Mouse (Mus musculus) embryonic facial prominence, embryonic 14.5 days (tissue): ENCODE data around the gene Ppox. TPM values are rescaled to one million over a fixed set of nuclear protein-coding genes. Genes with fewer than 3 reads are reported as not detected.

ENCODE experiments used
- ATAC-seq: fragments of 200-750 bp; cut with Nextera tagmentation; 2 replicates; pipeline ENCODE4 v1.8.0; 2017; ENCODE audit warnings: low read depth, moderate number of reproducible peaks, moderate TSS enrichment
- DNase-seq: peaks from one replicate; pipeline ENCODE4 v3.0.0-alpha.2; 2015; ENCODE audit warnings: low spot score
- H3K27ac ChIP-seq: fragments of 300-500 bp; sonication (generic); replicated peaks from 2 replicates; pipeline ENCODE4 v1.5.1; 2014; ENCODE audit warnings: low read depth, mild to moderate bottlenecking, low read length, moderate library complexity
- H3K27me3 ChIP-seq: fragments of 300-500 bp; sonication (generic); replicated peaks from 2 replicates; pipeline ENCODE4 v1.6.1; 2014; ENCODE audit warnings: low read length; ENCODE audit not compliant: control insufficient read depth, insufficient read depth
- H3K36me3 ChIP-seq: fragments of 300-500 bp; sonication (generic); 2 replicates; pipeline ENCODE4 v1.6.1; 2014; ENCODE audit warnings: low read length, mixed read lengths; ENCODE audit not compliant: control insufficient read depth, insufficient read depth
- H3K4me1 ChIP-seq: fragments of 300-500 bp; sonication (generic); 2 replicates; pipeline ENCODE4 v1.6.1; 2014; ENCODE audit warnings: antibody characterized with exemption, low read length; ENCODE audit not compliant: control insufficient read depth, insufficient read depth
- H3K4me2 ChIP-seq: fragments of 300-500 bp; sonication (generic); 2 replicates; pipeline ENCODE4 v1.6.1; 2014; ENCODE audit warnings: low read depth, mild to moderate bottlenecking, low read length, moderate library complexity, mixed read lengths
- H3K4me3 ChIP-seq: fragments of 300-500 bp; sonication (generic); 2 replicates; pipeline ENCODE4 v1.5.1; 2014; ENCODE audit warnings: low read depth, mild to moderate bottlenecking, low read length
- H3K9ac ChIP-seq: fragments of 300-500 bp; sonication (generic); 2 replicates; pipeline ENCODE4 v1.6.1; 2014; ENCODE audit warnings: low read depth, mild to moderate bottlenecking, low read length, moderate library complexity, mixed read lengths
- H3K9me3 ChIP-seq: fragments of 300-500 bp; sonication (generic); 2 replicates; pipeline ENCODE4 v1.6.1; 2016; ENCODE audit warnings: low read length; ENCODE audit not compliant: control insufficient read depth
- WGBS: fragments of 180-500 bp; shearing (Covaris S2); extraction: QIAGEN DNeasy Blood & Tissue Kit; methylation state at CpG from one replicate; pipeline ENCODE4 v1.1.7; 2014; 5-methylcytosine and 5-hydroxymethylcytosine counted together
- polyA plus RNA-seq: library from polyadenylated mRNA; unstranded; fragments of >200 nt; fragmentation: Nextera tagmentation; extraction: Ambion mirVana; gene quantifications from 2 replicates; pipeline ENCODE4 v1.2.1, GENCODE M21; 2014

Ppox gene
- polyA plus RNA-seq, 1 experiment from 2014 or later: 44.3 TPM

- Histone ChIP-seq H3K4me2 (peak overlapping the region; percentile 86), H3K4me1 (peaks cover 21% of the 10 kb centered on the region), H3K27ac (peak overlapping the region; percentile 89), H3K9me3 (no peaks in the 10 kb centered on the region), H3K9ac (0 out of 2 replicates have a peak overlapping the region, but pooled peaks have one; percentile 67), H3K27me3 (no peaks in the 10 kb centered on the region), H3K4me3 (0 out of 2 replicates have a peak overlapping the region, but pooled peaks have one; percentile 66), H3K36me3 (peaks cover 65% of the 10 kb centered on the region)
- ATAC-seq: no peak
- DNase-seq: no peak
- WGBS: 76% methylated on average over 18 of the region's 18 CpGs
Observed at GRCm38 (mm10) chr1:171282086-171282805, 1.3 kb upstream of the Ppox start.

GRCm38 (mm10) chr1:171281528-171281923, 540 bp upstream of the Ppox start:
- Histone ChIP-seq H3K27ac (peak overlapping the region; percentile 89), H3K9ac (peak overlapping the region; percentile 67), H3K9me3 (no peaks in the 10 kb centered on the region), H3K4me1 (peaks cover 16% of the 10 kb centered on the region), H3K4me3 (peak overlapping the region; percentile 66), H3K27me3 (no peaks in the 10 kb centered on the region), H3K36me3 (peaks cover 71% of the 10 kb centered on the region), H3K4me2 (peak overlapping the region; percentile 86)
- peak; percentile 87 for DNase-seq
- 0% methylated on average over 10 of the region's 10 CpGs for WGBS
- ATAC-seq: peak; percentile 46

GRCm38 (mm10) chr1:171280250-171280915, 603 bp downstream of the Ppox start:
- no peaks in the 10 kb centered on the region for H3K27me3 ChIP-seq
- DNase-seq (no peak), ATAC-seq (peak; percentile 0; the same call in 1 of the 2 replicates)
- peak overlapping the region; percentile 77 for H3K9ac ChIP-seq
- H3K4me3 ChIP-seq: peak overlapping the region; percentile 66
- 2% methylated on average over 25 of the region's 25 CpGs for WGBS
- peaks cover 15% of the 10 kb centered on the region for H3K4me1 ChIP-seq
- peak overlapping the region; percentile 66 for H3K27ac ChIP-seq
- H3K4me2 ChIP-seq: peak overlapping the region; percentile 86
- H3K36me3 ChIP-seq: peaks cover 71% of the 10 kb centered on the region
- H3K9me3 ChIP-seq: no peaks in the 10 kb centered on the region

GRCm38 (mm10) chr1:171279721-171280120, 1.3 kb downstream of the Ppox start:
- no peaks in the 10 kb centered on the region for H3K9me3 ChIP-seq
- H3K4me1 ChIP-seq: peaks cover 15% of the 10 kb centered on the region
- H3K27ac ChIP-seq: no peak overlapping the region
- no peak for ATAC-seq
- no peaks in the 10 kb centered on the region for H3K27me3 ChIP-seq
- DNase-seq: no peak
- WGBS: 54% methylated on average over 5 of the region's 5 CpGs
- peak overlapping the region; percentile 66 for H3K4me3 ChIP-seq
- peaks cover 71% of the 10 kb centered on the region for H3K36me3 ChIP-seq
- peak overlapping the region; percentile 86 for H3K4me2 ChIP-seq
- peak overlapping the region; percentile 77 for H3K9ac ChIP-seq

GRCm38 (mm10) chr1:171279012-171279705, 1.8 kb downstream of the Ppox start:
- ATAC-seq (no peak), DNase-seq (no peak)
- Histone ChIP-seq H3K9ac (no peak overlapping the region), H3K27me3 (no peaks in the 10 kb centered on the region), H3K4me2 (no peak overlapping the region), H3K4me3 (no peak overlapping the region), H3K27ac (no peak overlapping the region), H3K36me3 (peaks cover 71% of the 10 kb centered on the region), H3K4me1 (peaks cover 15% of the 10 kb centered on the region), H3K9me3 (no peaks in the 10 kb centered on the region)
- 87% methylated on average over 14 of the region's 14 CpGs for WGBS

- peaks cover 71% of the 10 kb centered on the region for H3K36me3 ChIP-seq
- no peak for DNase-seq
- no peak overlapping the region for H3K9ac ChIP-seq
- H3K4me2 ChIP-seq: no peak overlapping the region
- ATAC-seq: no peak
- peaks cover 15% of the 10 kb centered on the region for H3K4me1 ChIP-seq
- WGBS: 93% methylated on average over 8 of the region's 8 CpGs
- no peak overlapping the region for H3K27ac ChIP-seq
- no peaks in the 10 kb centered on the region for H3K9me3 ChIP-seq
- H3K4me3 ChIP-seq: no peak overlapping the region
- H3K27me3 ChIP-seq: no peaks in the 10 kb centered on the region
Observed at GRCm38 (mm10) chr1:171278436-171278835, 2.5 kb downstream of the Ppox start.

- no peak overlapping the region for H3K9ac ChIP-seq
- 85% methylated on average over 10 of the region's 10 CpGs for WGBS
- H3K27ac ChIP-seq: no peak overlapping the region
- H3K36me3 ChIP-seq: peaks cover 71% of the 10 kb centered on the region
- no peaks in the 10 kb centered on the region for H3K27me3 ChIP-seq
- H3K9me3 ChIP-seq: no peaks in the 10 kb centered on the region
- ATAC-seq (no peak), DNase-seq (no peak)
- peaks cover 15% of the 10 kb centered on the region for H3K4me1 ChIP-seq
- no peak overlapping the region for H3K4me3 ChIP-seq
- no peak overlapping the region for H3K4me2 ChIP-seq
Observed at GRCm38 (mm10) chr1:171277736-171278135, 3.2 kb downstream of the Ppox start.

- Histone ChIP-seq H3K9ac (no peak overlapping the region), H3K4me1 (peaks cover 12% of the 10 kb centered on the region), H3K27ac (no peak overlapping the region), H3K4me3 (no peak overlapping the region), H3K36me3 (peaks cover 70% of the 10 kb centered on the region), H3K4me2 (no peak overlapping the region), H3K9me3 (no peaks in the 10 kb centered on the region), H3K27me3 (no peaks in the 10 kb centered on the region)
- ATAC-seq (no peak), DNase-seq (no peak)
- 87% methylated on average over 14 of the region's 14 CpGs for WGBS
Observed at GRCm38 (mm10) chr1:171276110-171276748, 4.8 kb downstream of the Ppox start.
